Mouse (Mus musculus) urinary bladder, postnatal 4 days (tissue): Measurements from ENCODE around the gene Bcl2l13.
A peak's percentile ranks its signal among the peaks of the same experiment; 100 is the strongest.
"Not testable (repeated sequence)": the region's sequence is repeated elsewhere in the genome, so short reads cannot be mapped to it uniquely, and the experiment has no call there.

Experiments used
- DNase-seq, 2 experiments: peaks; one replicate each; pipeline ENCODE4 v3.0.0; 2021 to 2022; ENCODE audit warnings: low spot score in 2 of 2

The Bcl2l13 gene

GRCm38 (mm10) chr6:120830866-120831608 lies 5.0 kb upstream of the Bcl2l13 start:
- no peak for DNase-seq

GRCm38 (mm10) chr6:120832097-120832496 lies 3.9 kb upstream of the Bcl2l13 start:
- no peak for DNase-seq

GRCm38 (mm10) chr6:120834766-120835321 lies 1.2 kb upstream of the Bcl2l13 start:
- no peak for DNase-seq

- no peak for DNase-seq
These were observed 558 bp downstream of the Bcl2l13 start for GRCm38 (mm10) chr6:120836389-120837151.

- no peak for DNase-seq
These were observed 1.1 kb downstream of the Bcl2l13 start for GRCm38 (mm10) chr6:120837152-120837530.

GRCm38 (mm10) chr6:120840258-120840657 lies 4.2 kb downstream of the Bcl2l13 start:
- DNase-seq, result no peak

GRCm38 (mm10) chr6:120841754-120842153 lies 5.7 kb downstream of the Bcl2l13 start:
- no peak for DNase-seq

- not testable (repeated sequence) for DNase-seq
These were observed 14.7 kb downstream of the Bcl2l13 start for GRCm38 (mm10) chr6:120850720-120851119.

- no peak for DNase-seq
These were observed 18.4 kb downstream of the Bcl2l13 start for GRCm38 (mm10) chr6:120854413-120854812.

- no peak for DNase-seq
These were observed 22.3 kb downstream of the Bcl2l13 start for GRCm38 (mm10) chr6:120858217-120858711.

- DNase-seq, result no peak
These were observed 24.1 kb downstream of the Bcl2l13 start for GRCm38 (mm10) chr6:120860079-120860478.

- no peak for DNase-seq
These were observed 30.2 kb downstream of the Bcl2l13 start for GRCm38 (mm10) chr6:120866051-120866814.

GRCm38 (mm10) chr6:120868824-120869223 lies 32.8 kb downstream of the Bcl2l13 start:
- DNase-seq, result no peak

GRCm38 (mm10) chr6:120871286-120871685 lies 35.3 kb downstream of the Bcl2l13 start:
- DNase-seq, result no peak

- peak in 1 of 2 experiments; percentile 22 for DNase-seq
These were observed 37.9 kb downstream of the Bcl2l13 start for GRCm38 (mm10) chr6:120873874-120874273.

GRCm38 (mm10) chr6:120879046-120879445 lies 43.0 kb downstream of the Bcl2l13 start:
- DNase-seq, result no peak

GRCm38 (mm10) chr6:120884436-120884835 lies 48.4 kb downstream of the Bcl2l13 start:
- DNase-seq, result no peak

- DNase-seq, result no peak
These were observed 50.7 kb downstream of the Bcl2l13 start for GRCm38 (mm10) chr6:120886696-120887095.

GRCm38 (mm10) chr6:120894089-120894488 lies 58.1 kb downstream of the Bcl2l13 start:
- no peak for DNase-seq

- DNase-seq, result no peak
These were observed 58.5 kb downstream of the Bcl2l13 start for GRCm38 (mm10) chr6:120894524-120894923.

GRCm38 (mm10) chr6:120898188-120898833 lies 62.3 kb downstream of the Bcl2l13 start:
- no peak for DNase-seq
